Mouse (Mus musculus) layer of hippocampus, adult 9-10 months (tissue): ENCODE data around the gene Acot11.
A peak's percentile ranks its signal among the peaks of the same experiment; 100 is the strongest.
"Not testable (repeated sequence)": the region's sequence is repeated elsewhere in the genome, so short reads cannot be mapped to it uniquely, and the experiment has no call there.

Experiments used
- DNase-seq: peaks from one replicate; pipeline ENCODE4 v3.0.0; 2022; ENCODE audit warnings: low spot score

Gene Acot11

GRCm38 (mm10) chr4:106810039-106810438, 5.2 kb upstream of the Acot11 start:
- no peak for DNase-seq

- no peak for DNase-seq
Observed at GRCm38 (mm10) chr4:106807287-106807686, 2.5 kb upstream of the Acot11 start.

- DNase-seq = no peak
Observed at GRCm38 (mm10) chr4:106805890-106806289, 1.1 kb upstream of the Acot11 start.

GRCm38 (mm10) chr4:106804201-106804909, 443 bp downstream of the Acot11 start:
- DNase-seq = no peak

- no peak for DNase-seq
Observed at GRCm38 (mm10) chr4:106803781-106804180, 1.0 kb downstream of the Acot11 start.

GRCm38 (mm10) chr4:106799772-106800336, 4.9 kb downstream of the Acot11 start:
- peak; percentile 63 for DNase-seq

GRCm38 (mm10) chr4:106798908-106799546, 5.8 kb downstream of the Acot11 start:
- no peak for DNase-seq

GRCm38 (mm10) chr4:106795289-106795688, 9.5 kb downstream of the Acot11 start:
- no peak for DNase-seq

- no peak for DNase-seq
Observed at GRCm38 (mm10) chr4:106794247-106794646, 10.6 kb downstream of the Acot11 start.

GRCm38 (mm10) chr4:106793826-106794225, 11.0 kb downstream of the Acot11 start:
- DNase-seq = not testable (repeated sequence)

GRCm38 (mm10) chr4:106792276-106792675, 12.5 kb downstream of the Acot11 start:
- no peak for DNase-seq

- no peak for DNase-seq
Observed at GRCm38 (mm10) chr4:106790938-106791337, 13.9 kb downstream of the Acot11 start.

- DNase-seq = not testable (repeated sequence)
Observed at GRCm38 (mm10) chr4:106790218-106790617, 14.6 kb downstream of the Acot11 start.

- no peak for DNase-seq
Observed at GRCm38 (mm10) chr4:106789705-106790104, 15.1 kb downstream of the Acot11 start.

GRCm38 (mm10) chr4:106788627-106789026, 16.2 kb downstream of the Acot11 start:
- DNase-seq = no peak

GRCm38 (mm10) chr4:106787830-106788229, 17.0 kb downstream of the Acot11 start:
- no peak for DNase-seq

- peak; percentile 49 for DNase-seq
Observed at GRCm38 (mm10) chr4:106785753-106786540, 18.9 kb downstream of the Acot11 start.

- no peak for DNase-seq
Observed at GRCm38 (mm10) chr4:106785345-106785744, 19.5 kb downstream of the Acot11 start.

- no peak for DNase-seq
Observed at GRCm38 (mm10) chr4:106784806-106785205, 20.0 kb downstream of the Acot11 start.

- no peak for DNase-seq
Observed at GRCm38 (mm10) chr4:106783137-106783536, 21.7 kb downstream of the Acot11 start.

- no peak for DNase-seq
Observed at GRCm38 (mm10) chr4:106780045-106780444, 24.8 kb downstream of the Acot11 start.

- peak; percentile 54 for DNase-seq
Observed at GRCm38 (mm10) chr4:106778116-106778788, 26.5 kb downstream of the Acot11 start.
